Mouse (Mus musculus): ENCODE measurements around the gene Pus1.
A peak's percentile ranks its signal among the peaks of the same experiment; 100 is the strongest.

The Pus1 gene

GRCm38 (mm10) chr5:110779998-110780760 lies at the start of gene Pus1:
TSS of gene Pus1 (minus strand) at chr5:110780659.
- peak; percentile 92 for DNase-seq

- no peak for DNase-seq
These were observed 47.1 kb upstream of the Pus1 start for GRCm38 (mm10) chr5:110827576-110827975.

- no peak for DNase-seq
These were observed 46.5 kb upstream of the Pus1 start for GRCm38 (mm10) chr5:110826781-110827495.

GRCm38 (mm10) chr5:110824421-110824820 lies 44.0 kb upstream of the Pus1 start:
- DNase-seq: no peak

GRCm38 (mm10) chr5:110809667-110810325 lies 29.3 kb upstream of the Pus1 start, which contains the start of gene Ulk1:
TSS of gene Ulk1 (minus strand) at chr5:110810097.
- DNase-seq: peak; percentile 100

GRCm38 (mm10) chr5:110808821-110809666 lies 28.6 kb upstream of the Pus1 start:
- DNase-seq: peak; percentile 78

- DNase-seq: peak; percentile 92
These were observed 27.7 kb upstream of the Pus1 start for GRCm38 (mm10) chr5:110808061-110808631.

- peak; percentile 58 for DNase-seq
These were observed 27.0 kb upstream of the Pus1 start for GRCm38 (mm10) chr5:110807453-110807852.

- peak; percentile 37 for DNase-seq
These were observed 26.2 kb upstream of the Pus1 start for GRCm38 (mm10) chr5:110806676-110807075.

- DNase-seq: peak; percentile 28
These were observed 25.7 kb upstream of the Pus1 start for GRCm38 (mm10) chr5:110806154-110806553.

GRCm38 (mm10) chr5:110804012-110804743 lies 23.7 kb upstream of the Pus1 start:
- peak; percentile 36 for DNase-seq

GRCm38 (mm10) chr5:110802809-110803208 lies 22.4 kb upstream of the Pus1 start:
- no peak for DNase-seq

GRCm38 (mm10) chr5:110802186-110802585 lies 21.7 kb upstream of the Pus1 start:
- peak; percentile 97 for DNase-seq

GRCm38 (mm10) chr5:110801036-110801624 lies 20.7 kb upstream of the Pus1 start:
- DNase-seq: peak; percentile 67

- DNase-seq: peak; percentile 61
These were observed 17.2 kb upstream of the Pus1 start for GRCm38 (mm10) chr5:110797696-110798095.

- DNase-seq: peak; percentile 54
These were observed 13.9 kb upstream of the Pus1 start for GRCm38 (mm10) chr5:110794363-110794762.

GRCm38 (mm10) chr5:110788684-110789083 lies 8.2 kb upstream of the Pus1 start:
- DNase-seq: peak; percentile 63

GRCm38 (mm10) chr5:110786081-110786835 lies 5.8 kb upstream of the Pus1 start:
- DNase-seq: peak; percentile 69

- no peak for DNase-seq
These were observed 2.7 kb upstream of the Pus1 start for GRCm38 (mm10) chr5:110783150-110783549.

GRCm38 (mm10) chr5:110781529-110782238 lies 1.2 kb upstream of the Pus1 start:
- peak; percentile 48 for DNase-seq
